Mouse (Mus musculus) liver, embryonic 13.5 days (tissue): Measurements from ENCODE around the gene Tbx2. TPM values are rescaled to one million over a fixed set of nuclear protein-coding genes. Genes with fewer than 3 reads are reported as not detected.

Source experiments
- ATAC-seq: fragments of 200-750 bp; cut with Nextera tagmentation; 2 replicates; pipeline ENCODE4 v1.8.0; 2017; ENCODE audit warnings: low read depth, mild to moderate bottlenecking, moderate number of reproducible peaks, moderate library complexity
- DNase-seq: peaks from one replicate; pipeline ENCODE4 v3.0.0; 2022
- H3K27ac ChIP-seq: fragments of 300-500 bp; sonication (generic); 2 replicates; pipeline ENCODE4 v1.5.1; 2015; ENCODE audit warnings: moderate library complexity, mild to moderate bottlenecking, inconsistent platforms
- H3K27me3 ChIP-seq: fragments of 300-500 bp; sonication (generic); 2 replicates; pipeline ENCODE4 v1.6.1; 2015; ENCODE audit warnings: mild to moderate bottlenecking, inconsistent platforms
- H3K36me3 ChIP-seq: fragments of 300-500 bp; sonication (generic); 2 replicates; pipeline ENCODE4 v1.6.1; 2015; ENCODE audit warnings: mild to moderate bottlenecking, inconsistent platforms
- H3K4me1 ChIP-seq: fragments of 300-500 bp; sonication (generic); replicated peaks from 2 replicates; pipeline ENCODE4 v1.6.1; 2015; ENCODE audit warnings: inconsistent platforms
- H3K4me2 ChIP-seq: fragments of 300-500 bp; sonication (generic); 2 replicates; pipeline ENCODE4 v1.6.1; 2015; ENCODE audit warnings: inconsistent platforms, mild to moderate bottlenecking, moderate library complexity
- H3K4me3 ChIP-seq: fragments of 300-500 bp; sonication (generic); replicated peaks from 2 replicates; pipeline ENCODE4 v1.5.1; 2015; ENCODE audit warnings: mild to moderate bottlenecking, inconsistent platforms
- H3K9ac ChIP-seq: fragments of 300-500 bp; sonication (generic); 2 replicates; pipeline ENCODE4 v1.6.1; 2015; ENCODE audit warnings: mild to moderate bottlenecking, inconsistent platforms
- H3K9me3 ChIP-seq: fragments of 300-500 bp; sonication (generic); replicated peaks from 2 replicates; pipeline ENCODE4 v1.6.1; 2016; ENCODE audit warnings: inconsistent platforms
- WGBS: fragments of 180-500 bp; shearing (Covaris S2); methylation state at CpG from one replicate; pipeline ENCODE4 v1.1.7; 2015; ENCODE audit not compliant: insufficient replicate concordance; 5-methylcytosine and 5-hydroxymethylcytosine counted together
- polyA plus RNA-seq: library from polyadenylated mRNA; unstranded; fragments of >200 nt; fragmentation: Nextera tagmentation; extraction: Ambion mirVana; gene quantifications from 2 replicates; pipeline ENCODE4 v1.2.1, GENCODE M21; 2015

Gene Tbx2
- polyA plus RNA-seq, 1 experiment from 2014 or later = 0.25 TPM

- no peak for ATAC-seq
Observed at GRCm38 (mm10) chr11:85864363-85864762, 32.0 kb downstream of the Tbx2 start.

GRCm38 (mm10) chr11:85876059-85876788 lies 43.9 kb downstream of the Tbx2 start:
- peaks cover 49% of the 10 kb centered on the region for H3K27me3 ChIP-seq
- no peak overlapping the region for H3K9ac ChIP-seq
- H3K36me3 ChIP-seq = no peaks in the 10 kb centered on the region
- H3K4me3 ChIP-seq = no peak overlapping the region
- no peak overlapping the region for H3K27ac ChIP-seq
- ATAC-seq (no peak), DNase-seq (no peak)
- H3K4me2 ChIP-seq = no peak overlapping the region
- no peaks in the 10 kb centered on the region for H3K4me1 ChIP-seq
- H3K9me3 ChIP-seq = no peaks in the 10 kb centered on the region
- 61% methylated on average over 24 of the region's 24 CpGs for WGBS

More at GRCm38 (mm10) chr11:85864363-85864762, 32.0 kb downstream of the Tbx2 start:
- H3K4me3 ChIP-seq = no peak overlapping the region
- H3K9ac ChIP-seq = no peak overlapping the region
- no peak for DNase-seq
- H3K9me3 ChIP-seq = no peaks in the 10 kb centered on the region
- no peaks in the 10 kb centered on the region for H3K4me1 ChIP-seq
- H3K36me3 ChIP-seq = no peaks in the 10 kb centered on the region
- H3K27ac ChIP-seq = no peak overlapping the region
- WGBS = 28% methylated on average over 7 of the region's 7 CpGs
- H3K27me3 ChIP-seq = 0 out of 2 replicates have a peak, but pooled peaks cover 7% of the 10 kb centered on the region
- H3K4me2 ChIP-seq = no peak overlapping the region

- 57% methylated on average over 4 of the region's 4 CpGs for WGBS
- H3K27me3 ChIP-seq = peaks cover 92% of the 10 kb centered on the region
Observed at GRCm38 (mm10) chr11:85884498-85884897, 52.1 kb downstream of the Tbx2 start.

GRCm38 (mm10) chr11:85885665-85886428 lies 53.5 kb downstream of the Tbx2 start, which contains the start of gene Tbx4:
TSS of gene Tbx4 (plus strand) at chr11:85886422.
- Histone ChIP-seq H3K27me3 (peaks cover 97% of the 10 kb centered on the region), H3K4me1 (peaks cover 12% of the 10 kb centered on the region), H3K9me3 (no peaks in the 10 kb centered on the region), H3K36me3 (no peaks in the 10 kb centered on the region), H3K9ac (no peak within 1 kb of the TSS), H3K27ac (no peak within 1 kb of the TSS), H3K4me3 (no peak within 1 kb of the TSS), H3K4me2 (no peak within 1 kb of the TSS)
- DNase-seq (no peak), ATAC-seq (no peak)
- WGBS = 22% methylated on average over 22 of the region's 28 CpGs

More at GRCm38 (mm10) chr11:85884498-85884897, 52.1 kb downstream of the Tbx2 start:
- H3K36me3 ChIP-seq = no peaks in the 10 kb centered on the region
- no peak for DNase-seq
- peaks cover 8% of the 10 kb centered on the region for H3K4me1 ChIP-seq
- no peak overlapping the region for H3K4me2 ChIP-seq
- no peak overlapping the region for H3K9ac ChIP-seq
- no peak for ATAC-seq
- H3K4me3 ChIP-seq = no peak overlapping the region
- no peaks in the 10 kb centered on the region for H3K9me3 ChIP-seq
- no peak overlapping the region for H3K27ac ChIP-seq

GRCm38 (mm10) chr11:85886429-85886785 lies 54.1 kb downstream of the Tbx2 start:
- 8% methylated on average over 22 of the region's 22 CpGs for WGBS
- DNase-seq = no peak
- Histone ChIP-seq H3K4me3 (no peak overlapping the region), H3K27me3 (peaks cover 97% of the 10 kb centered on the region), H3K9ac (no peak overlapping the region), H3K4me2 (no peak overlapping the region), H3K27ac (no peak overlapping the region), H3K9me3 (no peaks in the 10 kb centered on the region), H3K36me3 (no peaks in the 10 kb centered on the region), H3K4me1 (peaks cover 12% of the 10 kb centered on the region)
- no peak for ATAC-seq

GRCm38 (mm10) chr11:85887273-85887672 lies 54.9 kb downstream of the Tbx2 start:
- no peaks in the 10 kb centered on the region for H3K9me3 ChIP-seq
- peaks cover 98% of the 10 kb centered on the region for H3K27me3 ChIP-seq
- ATAC-seq = no peak
- H3K9ac ChIP-seq = no peak overlapping the region
- no peak overlapping the region for H3K4me2 ChIP-seq
- no peaks in the 10 kb centered on the region for H3K36me3 ChIP-seq
- no peak overlapping the region for H3K4me3 ChIP-seq
- WGBS = 31% methylated on average over 6 of the region's 6 CpGs
- H3K27ac ChIP-seq = no peak overlapping the region
- no peak for DNase-seq
- H3K4me1 ChIP-seq = peaks cover 12% of the 10 kb centered on the region

- no peaks in the 10 kb centered on the region for H3K36me3 ChIP-seq
- H3K4me2 ChIP-seq = no peak overlapping the region
- H3K4me1 ChIP-seq = peaks cover 12% of the 10 kb centered on the region
- H3K9ac ChIP-seq = no peak overlapping the region
- H3K4me3 ChIP-seq = no peak overlapping the region; the same call in 1 of the 2 replicates
- peaks cover 98% of the 10 kb centered on the region for H3K27me3 ChIP-seq
- ATAC-seq (no peak), DNase-seq (no peak)
- no peaks in the 10 kb centered on the region for H3K9me3 ChIP-seq
- no peak overlapping the region for H3K27ac ChIP-seq
- 4% methylated on average over 17 of the region's 17 CpGs for WGBS
Observed at GRCm38 (mm10) chr11:85887801-85888450, 55.6 kb downstream of the Tbx2 start.

GRCm38 (mm10) chr11:85888451-85888961 lies 56.2 kb downstream of the Tbx2 start:
- Histone ChIP-seq H3K9ac (no peak overlapping the region), H3K4me2 (no peak overlapping the region), H3K36me3 (no peaks in the 10 kb centered on the region), H3K27me3 (peaks cover 98% of the 10 kb centered on the region), H3K9me3 (no peaks in the 10 kb centered on the region), H3K4me3 (no peak overlapping the region; the same call in 1 of the 2 replicates), H3K27ac (no peak overlapping the region), H3K4me1 (peaks cover 12% of the 10 kb centered on the region)
- 3% methylated on average over 26 of the region's 26 CpGs for WGBS
- no peak for DNase-seq
- ATAC-seq = no peak

GRCm38 (mm10) chr11:85889056-85889729 lies 56.8 kb downstream of the Tbx2 start:
- H3K27ac ChIP-seq = no peak overlapping the region
- H3K4me1 ChIP-seq = peaks cover 12% of the 10 kb centered on the region
- no peaks in the 10 kb centered on the region for H3K36me3 ChIP-seq
- DNase-seq (no peak), ATAC-seq (no peak)
- H3K9ac ChIP-seq = no peak overlapping the region
- no peak overlapping the region for H3K4me3 ChIP-seq
- H3K27me3 ChIP-seq = peaks cover 99% of the 10 kb centered on the region
- no peak overlapping the region for H3K4me2 ChIP-seq
- no peaks in the 10 kb centered on the region for H3K9me3 ChIP-seq
- 30% methylated on average over 8 of the region's 8 CpGs for WGBS

- no peak for ATAC-seq
- Histone ChIP-seq H3K4me1 (peaks cover 16% of the 10 kb centered on the region), H3K36me3 (no peaks in the 10 kb centered on the region), H3K27me3 (peaks cover 99% of the 10 kb centered on the region), H3K9me3 (no peaks in the 10 kb centered on the region), H3K4me2 (peak overlapping the region; percentile 6; the same call in 1 of the 2 replicates), H3K9ac (no peak overlapping the region), H3K27ac (no peak overlapping the region), H3K4me3 (0 out of 2 replicates have a peak overlapping the region, but pooled peaks have one; percentile 9)
- WGBS = 5% methylated on average over 47 of the region's 47 CpGs
- no peak for DNase-seq
Observed at GRCm38 (mm10) chr11:85889730-85890562, 57.6 kb downstream of the Tbx2 start.
